Mouse (Mus musculus): ENCODE results near the gene Agps. TPM values are rescaled to one million over a fixed set of nuclear protein-coding genes. Genes with fewer than 3 reads are reported as not detected.
"Not testable (repeated sequence)": the region's sequence is repeated elsewhere in the genome, so short reads cannot be mapped to it uniquely, and the experiment has no call there.

The Agps gene
- total RNA-seq, 1 experiment from 2014 or later = 60.0 TPM

GRCm38 (mm10) chr2:75963211-75963840, 131.3 kb downstream of the Agps start:
- no peak for ATAC-seq (replicated peaks; ENCODE audit: insufficient number of reproducible peaks, low FRiP score, low TSS enrichment, poor library complexity, severe bottlenecking)

- ATAC-seq (replicated peaks; ENCODE audit: insufficient number of reproducible peaks, low FRiP score, low TSS enrichment, poor library complexity, severe bottlenecking) = no peak
Measured at GRCm38 (mm10) chr2:75964051-75964450, 132.1 kb downstream of the Agps start.

GRCm38 (mm10) chr2:75964512-75964911, 132.5 kb downstream of the Agps start:
- ATAC-seq (replicated peaks; ENCODE audit: insufficient number of reproducible peaks, low FRiP score, low TSS enrichment, poor library complexity, severe bottlenecking) = 0 out of 2 replicates have a peak, but pooled peaks have one; percentile 24

GRCm38 (mm10) chr2:75964972-75965371, 133.0 kb downstream of the Agps start:
- 0 out of 2 replicates have a peak, but pooled peaks have one; percentile 32 for ATAC-seq (replicated peaks; ENCODE audit: insufficient number of reproducible peaks, low FRiP score, low TSS enrichment, poor library complexity, severe bottlenecking)

- no peak for ATAC-seq (replicated peaks; ENCODE audit: insufficient number of reproducible peaks, low FRiP score, low TSS enrichment, poor library complexity, severe bottlenecking)
Measured at GRCm38 (mm10) chr2:75974131-75974530, 142.2 kb downstream of the Agps start.

DNA sequence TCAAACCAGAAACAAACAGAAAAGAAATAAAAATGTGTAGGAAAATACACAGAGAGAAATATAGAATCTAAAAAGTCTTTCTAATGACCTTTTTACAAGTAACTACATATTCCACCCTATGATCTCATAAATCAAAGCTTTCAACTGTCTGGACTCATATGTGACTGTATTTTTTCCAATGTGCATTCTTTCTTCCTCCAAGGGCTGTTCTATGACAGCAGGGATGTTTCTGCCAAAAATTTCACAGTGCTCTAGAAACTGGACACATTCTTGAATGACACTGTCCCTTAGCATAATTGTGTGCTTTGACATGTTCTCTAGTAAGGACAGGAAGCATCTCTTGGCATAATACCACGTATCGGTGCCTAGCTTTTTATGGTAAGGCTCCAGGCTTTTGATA, 144.1 kb downstream of the Agps start:
- not testable (repeated sequence) for ATAC-seq (replicated peaks; ENCODE audit: insufficient number of reproducible peaks, low FRiP score, low TSS enrichment, poor library complexity, severe bottlenecking)

- peak; percentile 32; the same call in 1 of the 2 replicates for ATAC-seq (replicated peaks; ENCODE audit: insufficient number of reproducible peaks, low FRiP score, low TSS enrichment, poor library complexity, severe bottlenecking)
Measured at GRCm38 (mm10) chr2:75977752-75978368, 145.9 kb downstream of the Agps start, which contains the start of gene Ttc30a2. Gene Ttc30a2 (minus strand): TSS chr2:75978170.

Other genes starting within 250 kb of the Agps start
- gene Hnrnpa3, start 172.9 kb upstream of the Agps start, total RNA-seq (2017) = 236 to 464 TPM (median 357 TPM) in 3 replicates
- 147 to 253 TPM (median 230 TPM) in 3 replicates for gene Nfe2l2, start 127.5 kb upstream of the Agps start, total RNA-seq (2017)
- 1.3 to 3.2 TPM (median 2.4 TPM) in 3 replicates for gene Ttc30b, start 106.4 kb downstream of the Agps start, total RNA-seq (2017)
- 0.29 to 0.64 TPM in 2 of 3 replicates, not detected in the other for gene Ttc30a2, start 146.0 kb downstream of the Agps start, total RNA-seq (2017)
- 0.19 to 2.2 TPM (median 1.6 TPM) in 3 replicates for gene Ttc30a1, start 149.8 kb downstream of the Agps start, total RNA-seq (2017)

Measured in monocyte, adult 5-6 weeks (primary cell).